Mouse (Mus musculus): Measurements from ENCODE around the gene Spaca4. TPM values are rescaled to one million over a fixed set of nuclear protein-coding genes. Genes with fewer than 3 reads are reported as not detected.
A peak's percentile ranks its signal among the peaks of the same experiment; 100 is the strongest.

The Spaca4 gene
- polyA plus RNA-seq (2016; fragmentation: Nextera tagmentation; extraction: Ambion mirVana): not detected in 2 replicates

GRCm38 (mm10) chr7:45725713-45726112 is at the start of gene Spaca4:
Gene Spaca4, minus strand, starts transcription at chr7:45725813.
- no peaks in the 10 kb centered on the region for H3K9me3 ChIP-seq
- no peak within 1 kb of the TSS for H3K4me3 ChIP-seq
- ATAC-seq (ENCODE audit: low FRiP score, low read depth): no peak
- no peaks in the 10 kb centered on the region for H3K27me3 ChIP-seq
- no peak within 1 kb of the TSS for H3K27ac ChIP-seq (replicated peaks)
- peaks cover 69% of the 10 kb centered on the region for H3K36me3 ChIP-seq
- peaks cover 3% of the 10 kb centered on the region; the same call in 1 of the 2 replicates for H3K4me1 ChIP-seq
- 93% methylated on average over 11 of the region's 11 CpGs for WGBS
- H3K9ac ChIP-seq (replicated peaks): no peak within 1 kb of the TSS
- no peak within 1 kb of the TSS for H3K4me2 ChIP-seq (replicated peaks)

GRCm38 (mm10) chr7:45775237-45775636 is 49.6 kb upstream of the Spaca4 start:
- Histone ChIP-seq H3K9ac (replicated peaks) (no peak overlapping the region), H3K36me3 (no peaks in the 10 kb centered on the region), H3K4me1 (peaks cover 8% of the 10 kb centered on the region), H3K27me3 (peaks cover 6% of the 10 kb centered on the region; the same call in 1 of the 2 replicates), H3K4me2 (replicated peaks) (no peak overlapping the region), H3K27ac (replicated peaks) (no peak overlapping the region), H3K4me3 (no peak overlapping the region), H3K9me3 (no peaks in the 10 kb centered on the region)
- ATAC-seq (ENCODE audit: low FRiP score, low read depth): no peak
- 86% methylated on average over 7 of the region's 7 CpGs for WGBS

- H3K27me3 ChIP-seq: no peaks in the 10 kb centered on the region
- WGBS: 63% methylated on average over 4 of the region's 4 CpGs
- no peaks in the 10 kb centered on the region for H3K4me1 ChIP-seq
- no peak overlapping the region for H3K9ac ChIP-seq (replicated peaks)
- no peak for ATAC-seq (ENCODE audit: low FRiP score, low read depth)
- no peaks in the 10 kb centered on the region for H3K36me3 ChIP-seq
- no peak overlapping the region for H3K27ac ChIP-seq (replicated peaks)
- H3K4me2 ChIP-seq (replicated peaks): no peak overlapping the region
- no peak overlapping the region for H3K4me3 ChIP-seq
- no peaks in the 10 kb centered on the region for H3K9me3 ChIP-seq
Measured at GRCm38 (mm10) chr7:45771101-45771500, 45.5 kb upstream of the Spaca4 start.

- no peak overlapping the region for H3K9ac ChIP-seq (replicated peaks)
- H3K4me1 ChIP-seq: no peaks in the 10 kb centered on the region
- H3K36me3 ChIP-seq: no peaks in the 10 kb centered on the region
- no peak overlapping the region for H3K27ac ChIP-seq (replicated peaks)
- no peak overlapping the region for H3K4me3 ChIP-seq
- 77% methylated on average over 8 of the region's 8 CpGs for WGBS
- H3K27me3 ChIP-seq: no peaks in the 10 kb centered on the region
- no peaks in the 10 kb centered on the region for H3K9me3 ChIP-seq
- ATAC-seq (ENCODE audit: low FRiP score, low read depth): no peak
- H3K4me2 ChIP-seq (replicated peaks): no peak overlapping the region
Measured at GRCm38 (mm10) chr7:45770427-45771082, 44.9 kb upstream of the Spaca4 start.

- Histone ChIP-seq H3K4me1 (no peaks in the 10 kb centered on the region), H3K27me3 (no peaks in the 10 kb centered on the region), H3K9me3 (no peaks in the 10 kb centered on the region), H3K4me2 (replicated peaks) (no peak overlapping the region), H3K9ac (replicated peaks) (no peak overlapping the region), H3K36me3 (no peaks in the 10 kb centered on the region), H3K4me3 (no peak overlapping the region), H3K27ac (replicated peaks) (no peak overlapping the region)
- 93% methylated on average over 6 of the region's 6 CpGs for WGBS
- no peak for ATAC-seq (ENCODE audit: low FRiP score, low read depth)
Measured at GRCm38 (mm10) chr7:45767500-45767899, 41.9 kb upstream of the Spaca4 start.

- no peaks in the 10 kb centered on the region for H3K36me3 ChIP-seq
- no peak for ATAC-seq (ENCODE audit: low FRiP score, low read depth)
- H3K27ac ChIP-seq (replicated peaks): no peak overlapping the region
- H3K4me2 ChIP-seq (replicated peaks): no peak overlapping the region
- H3K27me3 ChIP-seq: no peaks in the 10 kb centered on the region
- no peaks in the 10 kb centered on the region for H3K9me3 ChIP-seq
- no peak overlapping the region for H3K4me3 ChIP-seq
- H3K4me1 ChIP-seq: no peaks in the 10 kb centered on the region
- WGBS: 62% methylated on average over 8 of the region's 8 CpGs
- no peak overlapping the region for H3K9ac ChIP-seq (replicated peaks)
Measured at GRCm38 (mm10) chr7:45766764-45767163, 41.2 kb upstream of the Spaca4 start.

GRCm38 (mm10) chr7:45765995-45766394 is 40.4 kb upstream of the Spaca4 start:
- 62% methylated on average over 8 of the region's 8 CpGs for WGBS
- no peak overlapping the region for H3K4me2 ChIP-seq (replicated peaks)
- H3K4me3 ChIP-seq: no peak overlapping the region
- H3K27me3 ChIP-seq: no peaks in the 10 kb centered on the region
- no peak for ATAC-seq (ENCODE audit: low FRiP score, low read depth)
- no peaks in the 10 kb centered on the region for H3K4me1 ChIP-seq
- H3K9ac ChIP-seq (replicated peaks): no peak overlapping the region
- no peak overlapping the region for H3K27ac ChIP-seq (replicated peaks)
- no peaks in the 10 kb centered on the region for H3K9me3 ChIP-seq
- H3K36me3 ChIP-seq: no peaks in the 10 kb centered on the region

GRCm38 (mm10) chr7:45760151-45760550 is 34.5 kb upstream of the Spaca4 start:
- peaks cover 6% of the 10 kb centered on the region; the same call in 1 of the 2 replicates for H3K4me1 ChIP-seq
- no peaks in the 10 kb centered on the region for H3K9me3 ChIP-seq
- 71% methylated on average over 5 of the region's 5 CpGs for WGBS
- no peak overlapping the region for H3K27ac ChIP-seq (replicated peaks)
- H3K9ac ChIP-seq (replicated peaks): no peak overlapping the region
- no peaks in the 10 kb centered on the region for H3K36me3 ChIP-seq
- H3K27me3 ChIP-seq: peaks cover 31% of the 10 kb centered on the region
- no peak overlapping the region for H3K4me2 ChIP-seq (replicated peaks)
- no peak overlapping the region for H3K4me3 ChIP-seq
- no peak for ATAC-seq (ENCODE audit: low FRiP score, low read depth)

GRCm38 (mm10) chr7:45759400-45759799 is 33.8 kb upstream of the Spaca4 start:
- Histone ChIP-seq H3K27ac (replicated peaks) (no peak overlapping the region), H3K4me3 (peak overlapping the region; percentile 23; the same call in 1 of the 2 replicates), H3K4me2 (replicated peaks) (peak overlapping the region; percentile 44), H3K36me3 (no peaks in the 10 kb centered on the region), H3K27me3 (peaks cover 31% of the 10 kb centered on the region), H3K9me3 (no peaks in the 10 kb centered on the region), H3K9ac (replicated peaks) (no peak overlapping the region), H3K4me1 (peaks cover 6% of the 10 kb centered on the region; the same call in 1 of the 2 replicates)
- ATAC-seq (ENCODE audit: low FRiP score, low read depth): no peak
- 9% methylated on average over 26 of the region's 27 CpGs for whole genome bisulfite sequencing

GRCm38 (mm10) chr7:45755703-45756102 is 30.1 kb upstream of the Spaca4 start:
- no peaks in the 10 kb centered on the region for H3K36me3 ChIP-seq
- H3K9ac ChIP-seq (replicated peaks): no peak overlapping the region
- H3K27me3 ChIP-seq: peaks cover 29% of the 10 kb centered on the region
- 66% methylated on average over 6 of the region's 6 CpGs for WGBS
- no peak for ATAC-seq (ENCODE audit: low FRiP score, low read depth)
- no peaks in the 10 kb centered on the region for H3K9me3 ChIP-seq
- H3K27ac ChIP-seq (replicated peaks): no peak overlapping the region
- H3K4me3 ChIP-seq: no peak overlapping the region
- H3K4me1 ChIP-seq: peaks cover 6% of the 10 kb centered on the region; the same call in 1 of the 2 replicates
- H3K4me2 ChIP-seq (replicated peaks): no peak overlapping the region

GRCm38 (mm10) chr7:45750162-45750561 is 24.5 kb upstream of the Spaca4 start:
- Histone ChIP-seq H3K9me3 (no peaks in the 10 kb centered on the region), H3K4me3 (no peak overlapping the region), H3K9ac (replicated peaks) (no peak overlapping the region), H3K4me2 (replicated peaks) (no peak overlapping the region), H3K36me3 (no peaks in the 10 kb centered on the region), H3K27me3 (no peaks in the 10 kb centered on the region; the same call in 1 of the 2 replicates), H3K4me1 (no peaks in the 10 kb centered on the region), H3K27ac (replicated peaks) (no peak overlapping the region)
- 81% methylated on average over 9 of the region's 9 CpGs for WGBS
- no peak for ATAC-seq (ENCODE audit: low FRiP score, low read depth)

GRCm38 (mm10) chr7:45749401-45749800 is 23.8 kb upstream of the Spaca4 start:
- Histone ChIP-seq H3K9me3 (no peaks in the 10 kb centered on the region), H3K27ac (replicated peaks) (no peak overlapping the region), H3K4me3 (no peak overlapping the region), H3K27me3 (no peaks in the 10 kb centered on the region; the same call in 1 of the 2 replicates), H3K9ac (replicated peaks) (0 out of 2 replicates have a peak overlapping the region, but pooled peaks have one; percentile 24), H3K4me1 (no peaks in the 10 kb centered on the region), H3K4me2 (replicated peaks) (no peak overlapping the region), H3K36me3 (no peaks in the 10 kb centered on the region)
- WGBS: 57% methylated on average over 9 of the region's 10 CpGs
- ATAC-seq (ENCODE audit: low FRiP score, low read depth): no peak

Data from midbrain, embryonic 12.5 days (tissue).